Mouse (Mus musculus): ENCODE results near the gene Hoxd4. TPM values are rescaled to one million over a fixed set of nuclear protein-coding genes. Genes with fewer than 3 reads are reported as not detected.

The Hoxd4 gene
- polyA plus RNA-seq, 1 experiment from 2014 or later = 4.7 TPM

DNA sequence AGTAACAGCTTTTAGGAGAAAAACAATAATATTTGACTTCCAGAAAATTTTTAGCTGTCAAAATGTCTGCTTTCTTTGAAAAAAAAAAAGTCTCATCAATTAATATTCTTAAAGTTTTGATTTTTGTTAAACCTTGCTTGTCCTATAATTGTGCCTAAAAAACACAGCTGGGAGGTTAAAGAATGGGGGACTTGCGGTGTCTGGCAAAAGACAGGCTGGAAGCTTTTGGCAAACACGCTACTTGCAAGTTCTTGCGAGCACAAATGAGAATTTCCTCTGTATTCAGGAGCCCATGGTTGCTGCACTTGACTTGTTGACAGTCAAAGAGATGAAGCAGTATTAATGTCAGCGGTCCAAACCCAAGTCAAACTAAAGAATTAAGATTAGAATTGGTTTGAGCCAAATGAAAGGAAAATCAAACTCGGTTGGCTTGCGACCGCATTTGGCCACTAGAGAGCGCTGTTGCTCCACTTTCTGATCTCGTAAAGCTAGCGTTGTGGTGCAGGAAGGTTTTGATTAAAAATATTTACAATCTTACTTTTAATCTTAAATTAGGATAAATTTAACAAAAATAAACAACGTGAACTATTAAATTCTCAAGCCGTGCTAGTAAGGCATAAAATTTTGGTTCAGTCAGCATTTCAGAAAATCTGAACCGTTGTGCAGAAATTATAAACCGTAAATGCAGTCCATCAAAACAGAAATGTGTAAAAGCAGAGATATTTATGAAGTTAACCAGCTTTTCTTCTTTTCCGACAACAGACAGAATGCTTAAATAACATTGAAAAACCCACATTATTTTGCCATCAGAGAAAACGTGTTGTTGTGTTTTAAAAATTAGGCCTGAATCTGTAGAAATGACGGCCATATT, 9.5 kb upstream of the Hoxd4 start:
- Histone ChIP-seq H3K36me3 (ENCODE audit: control insufficient read depth, insufficient read depth, low read length) (no peaks in the 10 kb centered on the region), H3K4me2 (ENCODE audit: low read depth, low read length) (peak overlapping the region; percentile 75), H3K27me3 (ENCODE audit: control insufficient read depth, insufficient read depth, low read length) (no peaks in the 10 kb centered on the region), H3K4me1 (ENCODE audit: control insufficient read depth, insufficient read depth, low read length) (peaks cover 16% of the 10 kb centered on the region; the same call in 1 of the 2 replicates), H3K9ac (replicated peaks; ENCODE audit: low read depth, low read length) (no peak overlapping the region; the same call in 1 of the 2 replicates), H3K9me3 (ENCODE audit: control insufficient read depth, low read length) (no peaks in the 10 kb centered on the region), H3K4me3 (ENCODE audit: low read depth, low read length) (peak overlapping the region; percentile 16; the same call in 1 of the 2 replicates), H3K27ac (ENCODE audit: low read depth, low read length) (peak overlapping the region; percentile 48; the same call in 1 of the 2 replicates)
- 11% methylated on average over 17 of the region's 17 CpGs for WGBS
- no peak for ATAC-seq (ENCODE audit: low read depth)

DNA sequence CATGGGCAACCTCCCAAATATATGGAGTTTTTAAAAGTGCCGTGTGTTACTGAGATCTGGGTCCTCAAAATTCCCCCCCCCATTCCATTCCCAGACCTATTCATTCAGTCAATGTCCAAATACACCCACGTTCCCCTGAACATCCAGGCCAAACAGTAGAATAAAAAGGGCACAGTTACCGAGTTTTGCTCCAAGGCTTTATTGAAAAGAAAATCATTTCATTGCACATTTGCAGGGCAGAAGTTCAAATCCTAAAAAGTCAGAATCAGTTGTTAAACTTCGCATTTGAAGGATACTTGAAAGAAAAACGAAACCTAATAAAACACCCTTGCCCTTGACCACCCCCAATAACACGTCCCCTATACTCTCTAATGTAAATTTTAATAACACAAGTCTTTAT, 8.9 kb upstream of the Hoxd4 start:
- Histone ChIP-seq H3K36me3 (ENCODE audit: control insufficient read depth, insufficient read depth, low read length) (no peaks in the 10 kb centered on the region), H3K9ac (replicated peaks; ENCODE audit: low read depth, low read length) (peak overlapping the region; percentile 99; the same call in 1 of the 2 replicates), H3K4me2 (ENCODE audit: low read depth, low read length) (peak overlapping the region; percentile 75), H3K4me3 (ENCODE audit: low read depth, low read length) (no peak overlapping the region; the same call in 1 of the 2 replicates), H3K9me3 (ENCODE audit: control insufficient read depth, low read length) (no peaks in the 10 kb centered on the region), H3K4me1 (ENCODE audit: control insufficient read depth, insufficient read depth, low read length) (peaks cover 14% of the 10 kb centered on the region; the same call in 1 of the 2 replicates), H3K27me3 (ENCODE audit: control insufficient read depth, insufficient read depth, low read length) (no peaks in the 10 kb centered on the region), H3K27ac (ENCODE audit: low read depth, low read length) (no peak overlapping the region; the same call in 1 of the 2 replicates)
- no peak for ATAC-seq (ENCODE audit: low read depth)
- WGBS = 30% methylated on average over 6 of the region's 6 CpGs

- H3K4me1 ChIP-seq (ENCODE audit: control insufficient read depth, insufficient read depth, low read length) = peaks cover 15% of the 10 kb centered on the region; the same call in 1 of the 2 replicates
Observed at GRCm38 (mm10) chr2:74703317-74703716, 8.4 kb upstream of the Hoxd4 start.

GRCm38 (mm10) chr2:74703720-74704392, 7.9 kb upstream of the Hoxd4 start:
- peak overlapping the region; percentile 100 for H3K27ac ChIP-seq (ENCODE audit: low read depth, low read length)
- no peaks in the 10 kb centered on the region for H3K9me3 ChIP-seq (ENCODE audit: control insufficient read depth, low read length)
- peak overlapping the region; percentile 77 for H3K4me3 ChIP-seq (ENCODE audit: low read depth, low read length)
- H3K27me3 ChIP-seq (ENCODE audit: control insufficient read depth, insufficient read depth, low read length) = no peaks in the 10 kb centered on the region
- WGBS = 4% methylated on average over 21 of the region's 26 CpGs
- ATAC-seq (ENCODE audit: low read depth) = no peak
- peak overlapping the region; percentile 75 for H3K4me2 ChIP-seq (ENCODE audit: low read depth, low read length)
- H3K36me3 ChIP-seq (ENCODE audit: control insufficient read depth, insufficient read depth, low read length) = no peaks in the 10 kb centered on the region
- peaks cover 20% of the 10 kb centered on the region; the same call in 1 of the 2 replicates for H3K4me1 ChIP-seq (ENCODE audit: control insufficient read depth, insufficient read depth, low read length)
- H3K9ac ChIP-seq (replicated peaks; ENCODE audit: low read depth, low read length) = peak overlapping the region; percentile 99

More at GRCm38 (mm10) chr2:74703317-74703716, 8.4 kb upstream of the Hoxd4 start:
- H3K9ac ChIP-seq (replicated peaks; ENCODE audit: low read depth, low read length) = peak overlapping the region; percentile 99
- peak overlapping the region; percentile 75 for H3K4me2 ChIP-seq (ENCODE audit: low read depth, low read length)
- peak overlapping the region; percentile 77 for H3K4me3 ChIP-seq (ENCODE audit: low read depth, low read length)
- peak overlapping the region; percentile 100 for H3K27ac ChIP-seq (ENCODE audit: low read depth, low read length)
- ATAC-seq (ENCODE audit: low read depth) = no peak
- no peaks in the 10 kb centered on the region for H3K36me3 ChIP-seq (ENCODE audit: control insufficient read depth, insufficient read depth, low read length)
- 17% methylated on average over 10 of the region's 10 CpGs for WGBS
- H3K27me3 ChIP-seq (ENCODE audit: control insufficient read depth, insufficient read depth, low read length) = no peaks in the 10 kb centered on the region
- no peaks in the 10 kb centered on the region for H3K9me3 ChIP-seq (ENCODE audit: control insufficient read depth, low read length)

DNA sequence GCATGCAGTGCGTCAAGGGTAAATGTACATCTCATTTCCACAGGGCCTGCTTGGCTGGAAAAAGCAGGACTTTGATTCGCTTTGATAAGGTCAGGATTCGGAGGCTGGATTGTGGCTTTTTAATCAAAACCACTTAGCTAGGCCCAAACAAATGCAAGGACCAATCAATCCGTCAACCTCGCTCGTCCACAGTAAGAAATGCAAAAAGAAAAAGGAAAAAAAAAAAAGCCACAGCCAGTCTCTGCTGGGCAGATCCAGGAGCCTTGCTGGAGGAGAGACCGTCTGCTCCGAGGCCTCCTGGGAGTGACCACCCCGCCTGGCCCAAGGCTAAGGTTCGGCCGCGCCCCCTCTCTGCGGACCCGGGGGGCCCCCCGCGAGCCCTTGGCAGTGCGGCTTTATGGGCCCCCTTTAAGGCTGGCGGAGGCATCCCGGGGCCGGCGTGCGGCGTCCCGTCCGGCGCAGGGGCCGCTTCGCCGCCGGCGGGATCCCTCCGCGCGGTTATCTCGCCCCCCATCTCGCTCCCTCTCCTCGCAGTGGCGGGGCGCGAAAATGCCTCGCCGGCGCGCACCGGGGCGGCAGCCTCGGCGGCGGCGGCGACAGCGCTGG, 7.2 kb upstream of the Hoxd4 start, which contains the start of gene Hoxd8:
Hoxd8 (plus strand) TSS at position 223 of the 606 bp plus-strand sequence.
- WGBS = under 1% methylated on average over 43 of the region's 52 CpGs
- H3K4me2 ChIP-seq (ENCODE audit: low read depth, low read length) = peak within 1 kb of the TSS; percentile 75
- peak within 1 kb of the TSS; percentile 99 for H3K9ac ChIP-seq (replicated peaks; ENCODE audit: low read depth, low read length)
- H3K36me3 ChIP-seq (ENCODE audit: control insufficient read depth, insufficient read depth, low read length) = no peaks in the 10 kb centered on the region
- ATAC-seq (ENCODE audit: low read depth) = peak; percentile 52
- peak within 1 kb of the TSS; percentile 100 for H3K27ac ChIP-seq (ENCODE audit: low read depth, low read length)
- H3K4me1 ChIP-seq (ENCODE audit: control insufficient read depth, insufficient read depth, low read length) = peaks cover 24% of the 10 kb centered on the region; the same call in 1 of the 2 replicates
- no peaks in the 10 kb centered on the region for H3K27me3 ChIP-seq (ENCODE audit: control insufficient read depth, insufficient read depth, low read length)
- H3K4me3 ChIP-seq (ENCODE audit: low read depth, low read length) = peak within 1 kb of the TSS; percentile 77
- H3K9me3 ChIP-seq (ENCODE audit: control insufficient read depth, low read length) = no peaks in the 10 kb centered on the region

- peak overlapping the region; percentile 99 for H3K9ac ChIP-seq (replicated peaks; ENCODE audit: low read depth, low read length)
- H3K27me3 ChIP-seq (ENCODE audit: control insufficient read depth, insufficient read depth, low read length) = no peaks in the 10 kb centered on the region
- no peaks in the 10 kb centered on the region for H3K36me3 ChIP-seq (ENCODE audit: control insufficient read depth, insufficient read depth, low read length)
Observed at GRCm38 (mm10) chr2:74704999-74705466, 6.7 kb upstream of the Hoxd4 start.

GRCm38 (mm10) chr2:74705467-74706089, 6.2 kb upstream of the Hoxd4 start:
- Histone ChIP-seq H3K9ac (replicated peaks; ENCODE audit: low read depth, low read length) (peak overlapping the region; percentile 99), H3K4me2 (ENCODE audit: low read depth, low read length) (peak overlapping the region; percentile 75), H3K27ac (ENCODE audit: low read depth, low read length) (peak overlapping the region; percentile 100), H3K4me3 (ENCODE audit: low read depth, low read length) (peak overlapping the region; percentile 77), H3K4me1 (ENCODE audit: control insufficient read depth, insufficient read depth, low read length) (peaks cover 35% of the 10 kb centered on the region), H3K36me3 (ENCODE audit: control insufficient read depth, insufficient read depth, low read length) (no peaks in the 10 kb centered on the region), H3K9me3 (ENCODE audit: control insufficient read depth, low read length) (no peaks in the 10 kb centered on the region), H3K27me3 (ENCODE audit: control insufficient read depth, insufficient read depth, low read length) (no peaks in the 10 kb centered on the region)
- peak; percentile 70 for ATAC-seq (ENCODE audit: low read depth)
- under 1% methylated on average over 58 of the region's 85 CpGs for WGBS

More at GRCm38 (mm10) chr2:74704999-74705466, 6.7 kb upstream of the Hoxd4 start:
- Histone ChIP-seq H3K4me1 (ENCODE audit: control insufficient read depth, insufficient read depth, low read length) (peaks cover 30% of the 10 kb centered on the region), H3K4me2 (ENCODE audit: low read depth, low read length) (peak overlapping the region; percentile 75), H3K27ac (ENCODE audit: low read depth, low read length) (peak overlapping the region; percentile 100), H3K4me3 (ENCODE audit: low read depth, low read length) (peak overlapping the region; percentile 77), H3K9me3 (ENCODE audit: control insufficient read depth, low read length) (no peaks in the 10 kb centered on the region)
- WGBS = 0% methylated on average over 34 of the region's 66 CpGs
- no peak; the same call in 1 of the 2 replicates for ATAC-seq (ENCODE audit: low read depth)

GRCm38 (mm10) chr2:74706393-74706960, 5.3 kb upstream of the Hoxd4 start:
- peak overlapping the region; percentile 99 for H3K9ac ChIP-seq (replicated peaks; ENCODE audit: low read depth, low read length)
- H3K4me2 ChIP-seq (ENCODE audit: low read depth, low read length) = peak overlapping the region; percentile 75
- H3K4me1 ChIP-seq (ENCODE audit: control insufficient read depth, insufficient read depth, low read length) = peaks cover 39% of the 10 kb centered on the region
- under 1% methylated on average over 13 of the region's 13 CpGs for WGBS
- ATAC-seq (ENCODE audit: low read depth) = no peak
- H3K9me3 ChIP-seq (ENCODE audit: control insufficient read depth, low read length) = no peaks in the 10 kb centered on the region
- H3K4me3 ChIP-seq (ENCODE audit: low read depth, low read length) = peak overlapping the region; percentile 77
- no peaks in the 10 kb centered on the region for H3K27me3 ChIP-seq (ENCODE audit: control insufficient read depth, insufficient read depth, low read length)
- H3K36me3 ChIP-seq (ENCODE audit: control insufficient read depth, insufficient read depth, low read length) = no peaks in the 10 kb centered on the region
- peak overlapping the region; percentile 100 for H3K27ac ChIP-seq (ENCODE audit: low read depth, low read length)
